Mouse (Mus musculus) MEL (cell line): ENCODE measurements around the gene Mcu. TPM values are rescaled to one million over a fixed set of nuclear protein-coding genes. Genes with fewer than 3 reads are reported as not detected.

Source experiments
- DNase-seq: peaks from one replicate; pipeline ENCODE4 v3.0.0; 2011; ENCODE audit warnings: low read depth, low spot score
- H3K27ac ChIP-seq: 2 replicates; pipeline ENCODE4 v1.5.1; 2012; ENCODE audit warnings: low read depth, mild to moderate bottlenecking, control low read depth, low read length, moderate library complexity; ENCODE audit not compliant: control insufficient read depth
- H3K27me3 ChIP-seq, 2 experiments: fragments of 150-350 bp in 1 of 2; sonication (generic) in 1 of 2; 2 replicates each; pipeline ENCODE4 v1.6.1; 2012; ENCODE audit warnings: low read length in 2 of 2, mild to moderate bottlenecking in 2 of 2, improper control_type of control experiment in 1 of 2, moderate library complexity in 1 of 2; ENCODE audit not compliant: insufficient read depth in 2 of 2, control insufficient read depth in 1 of 2
- H3K36me3 ChIP-seq, 2 experiments: 2 replicates each; pipeline ENCODE4 v1.6.1; 2012 to 2014; ENCODE audit warnings: low read length in 2 of 2, improper control_type of control experiment in 1 of 2, inconsistent platforms in 1 of 2, mild to moderate bottlenecking in 1 of 2; ENCODE audit not compliant: insufficient read depth in 2 of 2, control insufficient read depth in 1 of 2
- H3K4me1 ChIP-seq, 2 experiments: fragments of 150-350 bp in 1 of 2; sonication (generic) in 1 of 2; 2 replicates each; pipeline ENCODE4 v1.6.1; 2012; ENCODE audit warnings: low read length in 2 of 2, improper control_type of control experiment in 1 of 2, mild to moderate bottlenecking in 1 of 2; ENCODE audit not compliant: insufficient read depth in 2 of 2, control insufficient read depth in 1 of 2
- H3K4me3 ChIP-seq, 2 experiments: fragments of 150-350 bp in 1 of 2; sonication (generic) in 1 of 2; 2 replicates each; pipeline ENCODE4 v1.5.1; 2012; ENCODE audit warnings: low read depth in 2 of 2, low read length in 2 of 2, mild to moderate bottlenecking in 2 of 2, moderate library complexity in 2 of 2, control low read depth in 1 of 2, improper control_type of control experiment in 1 of 2; ENCODE audit not compliant: control insufficient read depth in 1 of 2, insufficient read depth in 1 of 2
- H3K79me2 ChIP-seq: 2 replicates; pipeline ENCODE4 v1.6.1; 2012; ENCODE audit warnings: mild to moderate bottlenecking, low read length, moderate library complexity; ENCODE audit not compliant: control insufficient read depth, poor library complexity, insufficient read depth
- H3K9ac ChIP-seq: 2 replicates; pipeline ENCODE4 v1.6.1; 2012; ENCODE audit warnings: low read depth, mild to moderate bottlenecking, control low read depth, low read length, moderate library complexity; ENCODE audit not compliant: control insufficient read depth, poor library complexity, severe bottlenecking
- H3K9me3 ChIP-seq: fragments of 150-350 bp; sonication (generic); replicated peaks from 2 replicates; pipeline ENCODE4 v1.6.1; 2012; ENCODE audit warnings: mild to moderate bottlenecking, low read length, improper control_type of control experiment, moderate library complexity; ENCODE audit not compliant: insufficient read depth
- CHD2 ChIP-seq: IDR thresholded peaks from 2 replicates; pipeline ENCODE4 v1.6.1; 2011; ENCODE audit warnings: low read length, improper control_type of control experiment
- CTCF ChIP-seq, 3 experiments: IDR thresholded peaks in 2 of 3; conservative IDR thresholded peaks in 1 of 3; 2 replicates each; pipeline ENCODE4 v1.5.1; 2011 to 2012; ENCODE audit warnings: low read length in 3 of 3, low read depth in 2 of 3, mild to moderate bottlenecking in 2 of 3, improper control_type of control experiment in 1 of 3, inconsistent platforms in 1 of 3, mixed read lengths in 1 of 3, moderate library complexity in 1 of 3; ENCODE audit not compliant: control insufficient read depth in 1 of 3, insufficient read depth in 1 of 3, poor library complexity in 1 of 3, severe bottlenecking in 1 of 3
- E2F4 ChIP-seq: IDR thresholded peaks from 2 replicates; pipeline ENCODE4 v1.6.1; 2011; ENCODE audit warnings: low read depth, low read length, improper control_type of control experiment, borderline replicate concordance
- ELF1 ChIP-seq: IDR thresholded peaks from 2 replicates; pipeline ENCODE4 v1.6.1; 2014; ENCODE audit warnings: low read depth, mild to moderate bottlenecking, inconsistent platforms, low read length, improper control_type of control experiment, moderate library complexity
- EP300 ChIP-seq, 2 experiments: IDR thresholded peaks; 2 replicates each; pipeline ENCODE4 v1.6.1; 2011; ENCODE audit warnings: improper control_type of control experiment in 2 of 2, low read length in 2 of 2, low read depth in 1 of 2, mild to moderate bottlenecking in 1 of 2
- GABPA ChIP-seq: IDR thresholded peaks from 2 replicates; pipeline ENCODE4 v1.6.1; 2012; ENCODE audit warnings: low read depth, mild to moderate bottlenecking, inconsistent platforms, low read length, improper control_type of control experiment, moderate library complexity
- HCFC1 ChIP-seq: IDR thresholded peaks from 2 replicates; pipeline ENCODE4 v1.6.1; 2012; ENCODE audit warnings: low read depth, mild to moderate bottlenecking, inconsistent platforms, low read length, improper control_type of control experiment, moderate library complexity
- KAT2A ChIP-seq: conservative IDR thresholded peaks from 2 replicates; pipeline ENCODE4 v1.6.1; 2012; ENCODE audit warnings: low read depth, low read length, improper control_type of control experiment, inconsistent platforms
- MAX ChIP-seq: IDR thresholded peaks from 2 replicates; pipeline ENCODE4 v1.6.1; 2011; ENCODE audit warnings: low read length, improper control_type of control experiment
- MEF2A ChIP-seq: IDR thresholded peaks from 2 replicates; pipeline ENCODE4 v1.6.1; 2014; ENCODE audit warnings: low read depth, mild to moderate bottlenecking, inconsistent platforms, low read length, improper control_type of control experiment; ENCODE audit not compliant: poor library complexity, insufficient replicate concordance, severe bottlenecking; ENCODE audit errors: extremely low read depth
- MXI1 ChIP-seq: IDR thresholded peaks from 2 replicates; pipeline ENCODE4 v1.6.1; 2011; ENCODE audit warnings: mild to moderate bottlenecking, low read depth, low read length, improper control_type of control experiment
- MYB ChIP-seq: IDR thresholded peaks from 2 replicates; pipeline ENCODE4 v1.6.1; 2011; ENCODE audit warnings: mild to moderate bottlenecking, low read depth, low read length, improper control_type of control experiment
- POLR2A ChIP-seq, 2 experiments: IDR thresholded peaks; 2 replicates each; pipeline ENCODE4 v1.6.1; 2011 to 2012; ENCODE audit warnings: low read length in 2 of 2, mild to moderate bottlenecking in 2 of 2, control low read depth in 1 of 2, improper control_type of control experiment in 1 of 2, low read depth in 1 of 2, moderate library complexity in 1 of 2; ENCODE audit not compliant: control insufficient read depth in 1 of 2, insufficient read depth in 1 of 2, poor library complexity in 1 of 2
- POLR2AphosphoS2 ChIP-seq: IDR thresholded peaks from 2 replicates; pipeline ENCODE4 v1.6.1; 2011; ENCODE audit warnings: low read length, improper control_type of control experiment
- RAD21 ChIP-seq: IDR thresholded peaks from 2 replicates; pipeline ENCODE4 v1.6.1; 2011; ENCODE audit warnings: mild to moderate bottlenecking, low read depth, low read length, improper control_type of control experiment
- RCOR1 ChIP-seq: IDR thresholded peaks from 2 replicates; pipeline ENCODE4 v1.6.1; 2012; ENCODE audit warnings: low read depth, mild to moderate bottlenecking, inconsistent platforms, low read length, improper control_type of control experiment
- SIN3A ChIP-seq: IDR thresholded peaks from 2 replicates; pipeline ENCODE4 v1.6.1; 2012; ENCODE audit warnings: low read length, improper control_type of control experiment, inconsistent platforms
- SMC3 ChIP-seq: IDR thresholded peaks from 2 replicates; pipeline ENCODE4 v1.6.1; 2011; ENCODE audit warnings: low read depth, low read length, improper control_type of control experiment
- TAL1 ChIP-seq: IDR thresholded peaks from 2 replicates; pipeline ENCODE4 v1.6.1; 2012; ENCODE audit warnings: mild to moderate bottlenecking, inconsistent platforms, low read length, moderate library complexity, mixed read lengths
- TBP ChIP-seq: IDR thresholded peaks from 2 replicates; pipeline ENCODE4 v1.8.0; 2011; ENCODE audit warnings: low read depth, low read length, improper control_type of control experiment
- UBTF ChIP-seq: IDR thresholded peaks from 2 replicates; pipeline ENCODE4 v1.6.1; 2012; ENCODE audit warnings: low read depth, mild to moderate bottlenecking, inconsistent platforms, low read length, improper control_type of control experiment, moderate library complexity, borderline replicate concordance; ENCODE audit not compliant: insufficient read depth
- USF2 ChIP-seq, 2 experiments: IDR thresholded peaks; 2 replicates each; pipeline ENCODE4 v1.6.1; 2011 to 2012; ENCODE audit warnings: improper control_type of control experiment in 2 of 2, low read length in 2 of 2, borderline replicate concordance in 1 of 2, inconsistent platforms in 1 of 2, low read depth in 1 of 2, mild to moderate bottlenecking in 1 of 2; ENCODE audit not compliant: insufficient read depth in 1 of 2
- ZC3H11A ChIP-seq: IDR thresholded peaks from 2 replicates; pipeline ENCODE4 v1.6.1; 2012; ENCODE audit warnings: low read depth, mild to moderate bottlenecking, inconsistent platforms, low read length, improper control_type of control experiment
- ZKSCAN1 ChIP-seq: IDR thresholded peaks from 2 replicates; pipeline ENCODE4 v1.6.1; 2012; ENCODE audit warnings: low read depth, mild to moderate bottlenecking, inconsistent platforms, low read length, improper control_type of control experiment, moderate library complexity
- ZMIZ1 ChIP-seq: IDR thresholded peaks from 2 replicates; pipeline ENCODE4 v1.6.1; 2012; ENCODE audit warnings: low read depth, mild to moderate bottlenecking, inconsistent platforms, low read length, improper control_type of control experiment, moderate library complexity
- polyA plus RNA-seq, 2 experiments: library from polyadenylated mRNA; stranded (reverse) in 1 of 2; unstranded in 1 of 2; fragments of >175 nt in 1 of 2; fragments of >200 nt in 1 of 2; gene quantifications; 2 replicates each; pipeline versions ENCODE4 v1.2.1 to v1.2.4; 2012; ENCODE audit warnings: low replicate concordance in 2 of 2, low read depth in 1 of 2; ENCODE audit not compliant: insufficient read length in 2 of 2, insufficient read depth in 1 of 2, missing spikeins in 1 of 2
- total RNA-seq: library from RNA; depleted of rRNA; stranded (reverse); fragments of 300-350 nt; gene quantifications from 2 replicates; pipeline ENCODE4 v1.2.3, GENCODE M21; 2012

Gene Mcu
- total and polyA plus RNA-seq, 3 experiments = 7.7 to 9.4 TPM; not detected in 1

GRCm38 (mm10) chr10:59629506-59629782, 13.0 kb upstream of the Mcu start:
- H3K27ac ChIP-seq = no peak overlapping the region
- H3K4me3 ChIP-seq = no peak overlapping the region
- TF ChIP-seq ZKSCAN1 = no peak
- TF ChIP-seq RAD21 = no peak
- no peak for TF ChIP-seq UBTF
- no peak for TF ChIP-seq ELF1
- no peak for TF ChIP-seq E2F4
- no peak for TF ChIP-seq TBP
- TF ChIP-seq TAL1 = no peak
- TF ChIP-seq ZMIZ1 = no peak
- TF ChIP-seq POLR2A (IDR thresholded peaks at IDR 0.05; ENCODE audit: control insufficient read depth in 1 of 2, insufficient read depth in 1 of 2, low read depth in 1 of 2, low read length in 2 of 2, poor library complexity in 1 of 2) = no peak
- no peak for TF ChIP-seq RCOR1
- no peak for TF ChIP-seq GABPA
- TF ChIP-seq ZC3H11A = no peak
- TF ChIP-seq HCFC1 = no peak
- no peak for TF ChIP-seq MEF2A
- no peak for TF ChIP-seq MXI1
- no peak for TF ChIP-seq USF2 (IDR thresholded peaks at IDR 0.05; ENCODE audit: borderline replicate concordance in 1 of 2, insufficient read depth in 1 of 2, low read depth in 1 of 2, low read length in 2 of 2)
- TF ChIP-seq SMC3 = no peak
- no peak for TF ChIP-seq KAT2A
- TF ChIP-seq CHD2 = no peak
- no peak overlapping the region for H3K9ac ChIP-seq
- H3K9me3 ChIP-seq = no peaks in the 10 kb centered on the region
- DNase-seq = no peak
- H3K36me3 ChIP-seq = no peaks in the 10 kb centered on the region
- no peaks in the 10 kb centered on the region for H3K27me3 ChIP-seq
- H3K4me1 ChIP-seq = no peaks in the 10 kb centered on the region
- no peaks in the 10 kb centered on the region for H3K79me2 ChIP-seq

- no peak overlapping the region for H3K9ac ChIP-seq
- H3K4me1 ChIP-seq = no peaks in the 10 kb centered on the region
- H3K4me3 ChIP-seq = no peak overlapping the region
- no peaks in the 10 kb centered on the region for H3K36me3 ChIP-seq
- H3K27ac ChIP-seq = no peak overlapping the region
- no peaks in the 10 kb centered on the region for H3K27me3 ChIP-seq
- no peak for DNase-seq
- TF ChIP-seq POLR2AphosphoS2 = no peak
- no peak for TF ChIP-seq MYB
- no peak for TF ChIP-seq MAX
- TF ChIP-seq EP300 (IDR thresholded peaks at IDR 0.05; ENCODE audit: low read depth in 1 of 2, low read length in 2 of 2) = no peak
- no peak for TF ChIP-seq CHD2
- no peak for TF ChIP-seq ELF1
- TF ChIP-seq CTCF (IDR thresholded peaks at IDR 0.05 in 2 of 3, conservative IDR thresholded peaks at IDR 0.05 in 1 of 3; ENCODE audit: control insufficient read depth in 1 of 3, insufficient read depth in 1 of 3, low read depth in 2 of 3, low read length in 3 of 3, poor library complexity in 1 of 3, severe bottlenecking in 1 of 3) = no peak
- TF ChIP-seq RAD21 = no peak
- TF ChIP-seq MXI1 = no peak
- no peak for TF ChIP-seq TAL1
- no peak for TF ChIP-seq KAT2A
- TF ChIP-seq MEF2A = no peak
- TF ChIP-seq SIN3A = no peak
- no peaks in the 10 kb centered on the region for H3K9me3 ChIP-seq
- no peaks in the 10 kb centered on the region for H3K79me2 ChIP-seq
These were observed 12.4 kb upstream of the Mcu start for GRCm38 (mm10) chr10:59628641-59629505.
